Mouse (Mus musculus): ENCODE measurements around the gene Serpina3i. TPM values are rescaled to one million over a fixed set of nuclear protein-coding genes. Genes with fewer than 3 reads are reported as not detected.

Serpina3i gene
- 0.12 and 0.47 TPM in 2 replicates for polyA plus RNA-seq (2012; rRNA removed)

DNA sequence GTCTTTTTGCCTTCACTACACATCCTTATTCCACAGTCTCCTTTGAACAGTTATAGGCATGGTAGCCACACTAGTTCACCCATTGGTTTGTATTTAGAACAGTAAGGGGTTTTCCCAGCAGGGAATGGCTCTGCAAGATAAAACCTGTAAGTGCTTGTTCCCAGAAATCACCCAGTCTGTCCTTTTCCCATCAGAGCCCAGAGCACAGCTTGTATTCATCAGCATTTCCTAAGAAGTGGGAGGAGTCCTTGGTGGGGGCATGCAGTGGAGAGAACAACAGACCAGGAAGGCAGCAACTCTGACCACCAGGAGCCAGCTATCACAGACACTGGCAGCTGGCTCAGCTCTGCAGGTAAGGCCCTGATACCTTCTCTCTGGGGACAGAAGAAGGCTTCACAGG is at the start of gene Serpina3i:
TSS of gene Serpina3i (plus strand) at position 260 of the 400 bp plus-strand sequence.

DNA sequence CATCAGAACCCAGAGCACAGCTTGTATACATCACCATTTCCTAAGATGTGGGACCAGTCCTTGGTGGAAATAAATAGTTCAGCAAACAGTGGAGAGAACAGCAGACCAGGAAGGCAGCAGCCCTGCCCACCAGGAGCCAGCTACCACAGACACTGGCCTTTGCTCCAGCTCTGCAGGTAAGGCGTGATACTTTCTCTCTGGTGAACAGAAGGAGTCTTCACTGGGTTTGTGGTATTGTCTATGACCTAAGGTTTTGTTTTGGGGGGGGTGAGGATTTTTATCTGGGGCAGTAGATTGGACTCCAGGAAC is 48.5 kb upstream of the Serpina3i start, which contains the start of gene Serpina3f:
TSS of gene Serpina3f (plus strand) at position 100 of the 309 bp plus-strand sequence.

DNA sequence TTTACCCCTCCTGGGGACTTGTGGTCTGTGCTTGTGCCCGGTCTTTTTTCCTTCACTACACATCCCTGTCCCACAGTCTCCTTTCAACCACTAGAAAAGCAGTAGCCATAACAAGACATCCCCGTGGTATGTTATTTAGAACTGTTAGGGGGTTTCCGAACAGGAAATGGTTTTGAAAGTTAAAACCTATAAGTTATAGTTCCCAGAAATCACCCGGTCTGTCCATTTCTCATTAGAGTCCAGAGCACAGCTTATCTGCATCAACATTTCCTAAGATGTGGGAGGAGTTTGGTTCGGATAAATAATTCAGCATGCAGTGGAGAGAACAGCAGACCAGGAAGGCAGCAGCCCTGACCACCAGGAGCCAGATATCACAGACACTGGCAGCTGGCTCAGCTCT is 27.0 kb upstream of the Serpina3i start, which contains the start of gene Serpina3g:
TSS of gene Serpina3g (plus strand) at position 331 of the 400 bp plus-strand sequence.

DNA sequence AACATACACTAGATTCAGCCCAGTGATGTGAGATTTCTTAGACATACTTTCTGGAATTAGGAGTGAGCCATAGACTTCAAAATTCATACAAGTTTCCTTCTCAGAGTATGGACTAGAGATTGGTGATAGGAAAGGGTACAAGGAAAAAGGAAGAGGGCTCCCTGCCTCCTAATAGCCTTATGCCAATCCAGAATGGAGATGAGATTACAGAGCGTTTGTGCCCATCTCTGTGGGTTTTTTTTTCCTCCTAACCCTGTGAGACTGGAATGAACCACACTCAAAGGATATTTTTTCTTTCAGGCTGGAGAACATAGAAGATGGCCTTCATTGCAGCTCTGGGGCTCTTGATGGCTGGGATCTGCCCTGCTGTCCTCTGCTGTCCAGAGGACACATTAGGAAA is 51.3 kb downstream of the Serpina3i start, which contains the start of gene Serpina3j:
TSS of gene Serpina3j (plus strand) at position 301 of the 400 bp plus-strand sequence.

Other genes starting within 250 kb of the Serpina3i start
- gene Serpina9, start 249.4 kb upstream of the Serpina3i start, polyA plus RNA-seq (2012; rRNA removed) = 0.04 and 0.09 TPM in 2 replicates
- gene Serpina12, start 218.7 kb upstream of the Serpina3i start, polyA plus RNA-seq (2012; rRNA removed) = not detected in 2 replicates
- not detected in 2 replicates for gene Serpina5, start 162.0 kb upstream of the Serpina3i start, polyA plus RNA-seq (2012; rRNA removed)
- gene Serpina3a, start 150.4 kb upstream of the Serpina3i start, polyA plus RNA-seq (2012; rRNA removed) = not detected in 2 replicates
- not detected in 2 replicates for gene Serpina3b, start 135.1 kb upstream of the Serpina3i start, polyA plus RNA-seq (2012; rRNA removed)
- 0.60 TPM in 1 of 2 replicates, not detected in the other for gene Serpina3c, start 109.3 kb upstream of the Serpina3i start, polyA plus RNA-seq (2012; rRNA removed)
- gene Serpina3f, start 48.6 kb upstream of the Serpina3i start, polyA plus RNA-seq (2012; rRNA removed) = 0.12 and 0.19 TPM in 2 replicates
- gene Serpina3g, start 26.9 kb upstream of the Serpina3i start, polyA plus RNA-seq (2012; rRNA removed) = 2.0 and 3.6 TPM in 2 replicates
- not detected in 2 replicates for gene Serpina3j, start 51.4 kb downstream of the Serpina3i start, polyA plus RNA-seq (2012; rRNA removed)
- gene Serpina3k, start 75.4 kb downstream of the Serpina3i start, polyA plus RNA-seq (2012; rRNA removed) = 1.1 TPM in 1 of 2 replicates, not detected in the other
- 0.05 and 5.7 TPM in 2 replicates for gene Serpina3m, start 75.4 kb downstream of the Serpina3i start, polyA plus RNA-seq (2012; rRNA removed)
- gene Serpina3n, start 143.6 kb downstream of the Serpina3i start, polyA plus RNA-seq (2012; rRNA removed) = 3.4 and 74.3 TPM in 2 replicates
- 0.23 and 0.83 TPM in 2 replicates for gene Gsc, start 210.2 kb downstream of the Serpina3i start, polyA plus RNA-seq (2012; rRNA removed)

Measured in central nervous system, embryonic 18 days (tissue).